Mouse (Mus musculus): ENCODE results near the gene Wdr89. TPM values are rescaled to one million over a fixed set of nuclear protein-coding genes. Genes with fewer than 3 reads are reported as not detected.
"Not testable (repeated sequence)": the region's sequence is repeated elsewhere in the genome, so short reads cannot be mapped to it uniquely, and the experiment has no call there.

The Wdr89 gene
- total RNA-seq (2021) (1 to 10 TPM; 3.2 to 4.9 TPM), polyA plus RNA-seq (2012; rRNA removed) (1.5 and 2.0 TPM in 2 replicates)
- long read RNA-seq, partial matches to known transcripts = 0 of 11 reads
- long read RNA-seq, other reads (novel, unspliced or antisense) = 8 of 11 reads

GRCm38 (mm10) chr12:75669258-75670106 lies at the start of gene Wdr89:
TSS of gene Wdr89 (minus strand) at chr12:75669537.
- DNase-seq = peak; percentile 99

- no peak for DNase-seq
Measured at GRCm38 (mm10) chr12:75713596-75713995, 44.3 kb upstream of the Wdr89 start.

- DNase-seq = not testable (repeated sequence)
Measured at GRCm38 (mm10) chr12:75712905-75713304, 43.6 kb upstream of the Wdr89 start.

- DNase-seq = no peak
Measured at GRCm38 (mm10) chr12:75710596-75711376, 41.4 kb upstream of the Wdr89 start.

- DNase-seq = no peak
Measured at GRCm38 (mm10) chr12:75709506-75709905, 40.2 kb upstream of the Wdr89 start.

GRCm38 (mm10) chr12:75706670-75707069 lies 37.3 kb upstream of the Wdr89 start:
- no peak for DNase-seq

- peak; percentile 51 for DNase-seq
Measured at GRCm38 (mm10) chr12:75702739-75703122, 33.4 kb upstream of the Wdr89 start.

GRCm38 (mm10) chr12:75702084-75702738 lies 32.9 kb upstream of the Wdr89 start:
- DNase-seq = peak; percentile 39

- peak; percentile 39 for DNase-seq
Measured at GRCm38 (mm10) chr12:75701173-75702083, 32.1 kb upstream of the Wdr89 start.

GRCm38 (mm10) chr12:75698692-75699091 lies 29.4 kb upstream of the Wdr89 start:
- no peak for DNase-seq

- DNase-seq = not testable (repeated sequence)
Measured at GRCm38 (mm10) chr12:75695845-75696244, 26.5 kb upstream of the Wdr89 start.

GRCm38 (mm10) chr12:75689003-75689402 lies 19.7 kb upstream of the Wdr89 start:
- no peak for DNase-seq

- no peak for DNase-seq
Measured at GRCm38 (mm10) chr12:75687314-75687713, 18.0 kb upstream of the Wdr89 start.

- DNase-seq = not testable (repeated sequence)
Measured at GRCm38 (mm10) chr12:75684026-75684425, 14.7 kb upstream of the Wdr89 start.

GRCm38 (mm10) chr12:75683598-75683997 lies 14.3 kb upstream of the Wdr89 start:
- DNase-seq = no peak

- DNase-seq = peak; percentile 50
Measured at GRCm38 (mm10) chr12:75682842-75683241, 13.5 kb upstream of the Wdr89 start.

- DNase-seq = no peak
Measured at GRCm38 (mm10) chr12:75681101-75681500, 11.8 kb upstream of the Wdr89 start.

- DNase-seq = no peak
Measured at GRCm38 (mm10) chr12:75678393-75678792, 9.1 kb upstream of the Wdr89 start.

GRCm38 (mm10) chr12:75672630-75673029 lies 3.3 kb upstream of the Wdr89 start:
- no peak for DNase-seq

GRCm38 (mm10) chr12:75671759-75672315 lies 2.5 kb upstream of the Wdr89 start:
- DNase-seq = no peak

GRCm38 (mm10) chr12:75670611-75671010 lies 1.3 kb upstream of the Wdr89 start:
- no peak for DNase-seq
